Mouse (Mus musculus) intestine, embryonic 14.5 days (tissue): Measurements from ENCODE around the gene Exosc8. TPM values are rescaled to one million over a fixed set of nuclear protein-coding genes. Genes with fewer than 3 reads are reported as not detected.
"Not testable (repeated sequence)": the region's sequence is repeated elsewhere in the genome, so short reads cannot be mapped to it uniquely, and the experiment has no call there.

Experiments used
- ATAC-seq: fragments of 200-750 bp; cut with Nextera tagmentation; replicated peaks from 2 replicates; pipeline ENCODE4 v1.8.0; 2017; ENCODE audit warnings: low read depth, moderate number of reproducible peaks, moderate TSS enrichment, moderate library complexity; ENCODE audit not compliant: low FRiP score, low TSS enrichment
- DNase-seq: peaks from one replicate; pipeline ENCODE4 v3.0.0-alpha.2; 2018; ENCODE audit warnings: low spot score
- H3K27ac ChIP-seq: fragments of 300-500 bp; sonication (generic); 2 replicates; pipeline ENCODE4 v1.5.1; 2014; ENCODE audit warnings: low read depth, mild to moderate bottlenecking, control low read depth
- H3K27me3 ChIP-seq: fragments of 300-500 bp; sonication (generic); replicated peaks from 2 replicates; pipeline ENCODE4 v1.6.1; 2014; ENCODE audit warnings: low read length, control low read depth; ENCODE audit not compliant: control insufficient read depth, insufficient read depth
- H3K36me3 ChIP-seq: fragments of 300-500 bp; sonication (generic); 2 replicates; pipeline ENCODE4 v1.6.1; 2014; ENCODE audit warnings: low read length, control low read depth; ENCODE audit not compliant: control insufficient read depth, insufficient read depth
- H3K4me1 ChIP-seq: fragments of 300-500 bp; sonication (generic); replicated peaks from 2 replicates; pipeline ENCODE4 v1.6.1; 2014; ENCODE audit warnings: low read length, control low read depth, mixed read lengths; ENCODE audit not compliant: control insufficient read depth, insufficient read depth
- H3K4me2 ChIP-seq: fragments of 300-500 bp; sonication (generic); 2 replicates; pipeline ENCODE4 v1.6.1; 2014; ENCODE audit warnings: low read length
- H3K4me3 ChIP-seq: fragments of 300-500 bp; sonication (generic); 2 replicates; pipeline ENCODE4 v1.5.1; 2014; ENCODE audit warnings: low read depth, low read length, control low read depth, mixed read lengths
- H3K9ac ChIP-seq: fragments of 300-500 bp; sonication (generic); 2 replicates; pipeline ENCODE4 v1.6.1; 2014; ENCODE audit warnings: mild to moderate bottlenecking, low read length
- H3K9me3 ChIP-seq: fragments of 300-500 bp; sonication (generic); 2 replicates; pipeline ENCODE4 v1.6.1; 2016; ENCODE audit warnings: low read length, control low read depth; ENCODE audit not compliant: control insufficient read depth
- WGBS: fragments of 180-500 bp; shearing (Covaris S2); extraction: QIAGEN DNeasy Blood & Tissue Kit; methylation state at CpG from one replicate; pipeline ENCODE4 v1.1.7; 2014; 5-methylcytosine and 5-hydroxymethylcytosine counted together
- polyA plus RNA-seq: library from polyadenylated mRNA; unstranded; fragments of >200 nt; fragmentation: Nextera tagmentation; extraction: Ambion mirVana; gene quantifications from 2 replicates; pipeline ENCODE4 v1.2.1, GENCODE M21; 2014

Gene Exosc8
- 134 and 141 TPM in 2 replicates for polyA plus RNA-seq

DNA sequence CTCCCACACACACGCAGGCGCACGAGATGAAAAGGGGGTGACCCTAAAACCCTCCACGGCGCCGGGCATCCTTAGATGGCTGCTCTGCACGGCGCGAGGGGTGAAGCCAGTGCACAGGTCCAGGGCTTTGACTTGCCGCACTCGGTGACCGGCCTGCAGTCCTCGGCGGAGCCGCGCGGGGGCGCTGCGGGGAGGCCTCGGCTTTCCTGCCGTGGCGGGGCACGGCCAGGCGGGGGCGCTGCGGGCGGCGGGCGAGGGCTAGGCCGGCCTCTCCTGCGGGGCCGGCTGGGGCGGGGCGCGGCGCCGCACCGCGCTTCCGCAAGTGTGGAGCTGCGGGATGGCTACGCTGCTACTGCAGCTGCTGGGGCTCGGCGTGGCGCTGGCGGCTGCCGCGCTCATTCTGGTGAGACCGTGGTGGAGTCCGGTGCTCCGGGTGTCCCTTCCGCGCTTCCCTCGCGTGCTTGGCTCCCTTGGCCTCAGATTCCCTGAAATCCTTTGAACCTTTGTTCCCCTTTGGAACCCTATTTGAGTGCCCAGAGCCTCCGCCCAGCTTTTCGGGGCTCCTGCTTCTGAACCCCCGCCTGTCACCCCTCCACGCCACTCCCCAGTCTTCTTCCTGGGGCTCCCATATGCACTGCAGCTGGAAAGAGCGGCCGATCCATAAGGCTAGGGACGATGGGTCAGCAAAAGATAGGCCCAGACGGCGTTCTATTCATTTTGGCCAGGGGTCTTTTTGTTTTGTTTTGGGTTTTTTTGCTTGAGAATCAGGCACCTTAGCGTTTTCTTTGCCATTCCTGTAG, at the start of gene Exosc8, which contains the start of gene Alg5:
Gene Exosc8 (minus strand): TSS at position 147 of the 800 bp plus-strand sequence.
Gene Alg5 (plus strand): TSS at position 293 of the 800 bp plus-strand sequence.
- Histone ChIP-seq H3K4me1 (no peaks in the 10 kb centered on the region; the same call in 1 of the 2 replicates), H3K36me3 (peaks cover 42% of the 10 kb centered on the region), H3K27ac (peak within 1 kb of the TSS; percentile 99), H3K9ac (peak within 1 kb of the TSS; percentile 94), H3K4me3 (peak within 1 kb of the TSS; percentile 91), H3K4me2 (peak within 1 kb of the TSS; percentile 87), H3K27me3 (no peaks in the 10 kb centered on the region), H3K9me3 (no peaks in the 10 kb centered on the region)
- peak; percentile 92 for ATAC-seq
- under 1% methylated on average over 60 of the region's 65 CpGs for WGBS
- DNase-seq = peak; percentile 100

DNA sequence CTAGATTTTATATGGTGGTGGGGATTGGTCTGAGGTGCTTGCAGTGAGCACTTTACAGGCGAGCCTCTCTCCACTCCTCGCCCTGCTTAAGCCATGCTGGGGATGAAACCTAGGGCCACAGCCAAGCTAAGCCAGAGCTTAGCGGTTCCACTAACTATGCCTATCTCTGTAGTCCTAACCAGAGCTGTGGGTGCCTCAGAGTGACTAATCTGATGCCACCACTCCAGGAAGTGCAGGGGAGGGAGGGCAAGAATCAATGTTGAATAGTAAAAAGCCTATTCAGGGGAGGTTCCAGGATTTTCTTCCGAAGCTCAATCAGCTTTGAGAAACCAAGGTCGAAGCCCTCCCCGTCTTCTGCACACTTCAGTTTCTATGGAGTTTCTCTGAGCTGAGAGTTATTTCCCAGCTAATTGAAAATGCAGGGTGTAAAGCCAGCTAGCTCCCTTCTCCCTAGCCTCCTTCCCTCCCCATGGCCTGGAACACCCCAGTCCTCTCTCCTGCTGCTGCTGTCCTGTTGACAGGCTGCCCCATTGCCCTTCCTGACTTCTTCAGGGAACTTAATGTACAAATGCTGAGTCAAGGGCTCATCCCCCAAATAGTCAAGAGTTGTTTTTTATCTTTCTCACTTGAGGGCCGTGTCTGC, 40.9 kb upstream of the Exosc8 start:
- WGBS = 69% methylated on average over 7 of the region's 7 CpGs
- H3K36me3 ChIP-seq = no peaks in the 10 kb centered on the region
- no peaks in the 10 kb centered on the region for H3K27me3 ChIP-seq
- no peaks in the 10 kb centered on the region; the same call in 1 of the 2 replicates for H3K9me3 ChIP-seq
- H3K4me3 ChIP-seq = no peak overlapping the region
- H3K4me2 ChIP-seq = no peak overlapping the region
- DNase-seq (no peak), ATAC-seq (no peak)
- no peaks in the 10 kb centered on the region; the same call in none of the 2 replicates for H3K4me1 ChIP-seq
- H3K9ac ChIP-seq = no peak overlapping the region
- no peak overlapping the region for H3K27ac ChIP-seq

DNA sequence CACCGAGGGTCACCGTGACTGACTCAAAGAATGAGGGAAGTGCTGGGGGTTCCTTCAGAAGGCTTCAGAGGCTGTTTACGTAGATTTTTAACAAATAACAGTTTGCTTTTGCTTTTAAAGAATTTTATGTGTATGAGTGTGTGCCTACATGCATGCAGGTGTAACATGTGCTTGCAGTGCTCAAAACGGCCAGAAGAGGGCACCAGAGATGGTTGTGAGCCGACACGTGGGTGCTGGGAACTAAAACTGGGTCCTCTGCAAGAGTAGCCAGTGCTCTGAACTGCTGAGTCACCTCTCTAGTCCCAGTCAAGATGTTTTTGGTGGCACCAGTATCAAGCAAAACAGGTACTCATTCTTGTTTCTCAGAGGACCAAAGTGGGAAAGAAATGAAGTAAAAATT, 38.4 kb upstream of the Exosc8 start:
- H3K36me3 ChIP-seq = no peaks in the 10 kb centered on the region
- no peak for ATAC-seq
- WGBS = 82% methylated on average over 6 of the region's 6 CpGs
- no peaks in the 10 kb centered on the region; the same call in 1 of the 2 replicates for H3K9me3 ChIP-seq
- no peak overlapping the region for H3K9ac ChIP-seq
- H3K27me3 ChIP-seq = no peaks in the 10 kb centered on the region
- no peaks in the 10 kb centered on the region; the same call in none of the 2 replicates for H3K4me1 ChIP-seq
- no peak overlapping the region for H3K27ac ChIP-seq
- no peak overlapping the region for H3K4me3 ChIP-seq
- DNase-seq = no peak
- H3K4me2 ChIP-seq = no peak overlapping the region

DNA sequence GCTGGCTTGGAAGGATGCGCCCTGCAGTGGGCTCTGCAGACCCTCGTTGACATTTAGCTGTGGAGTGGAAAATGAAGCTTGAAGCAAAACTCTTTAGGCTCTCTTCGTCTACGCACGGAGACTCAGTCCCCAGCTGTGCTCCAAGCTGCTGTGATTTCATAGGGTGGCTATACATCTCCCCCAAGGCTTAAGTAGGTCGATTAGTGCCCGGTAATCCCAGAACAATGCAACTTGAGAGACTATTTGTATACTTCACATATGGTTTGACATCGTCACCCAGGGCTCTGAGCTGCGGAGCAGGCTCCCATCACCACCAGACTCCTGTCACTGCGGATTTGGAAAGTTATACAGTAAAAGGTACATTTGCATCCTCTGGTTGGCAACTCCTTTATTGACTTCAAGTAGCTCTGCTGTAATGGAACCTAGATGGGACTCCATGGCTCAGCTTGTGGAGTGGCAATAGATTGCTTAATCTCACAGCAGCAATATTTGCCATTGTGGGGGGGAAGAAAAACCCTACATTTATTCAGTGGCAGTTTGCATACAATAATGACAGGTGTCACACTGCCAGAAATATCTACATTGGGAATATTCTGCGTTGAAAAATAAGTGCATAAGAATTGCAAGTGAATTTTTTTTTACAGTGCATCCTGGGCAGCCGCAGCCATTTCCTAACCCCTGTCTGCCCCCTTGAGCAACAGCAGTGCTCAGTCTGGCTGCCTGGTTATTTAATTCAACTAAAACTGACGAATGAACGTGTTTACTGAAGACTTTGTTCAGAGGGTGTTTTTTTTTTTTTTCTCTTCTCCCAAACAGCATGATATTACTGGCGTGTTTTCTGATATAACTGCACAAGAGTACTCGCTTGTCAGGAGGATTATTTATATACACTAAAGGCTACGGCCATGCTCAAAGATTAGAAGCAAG, 34.4 kb upstream of the Exosc8 start:
- H3K9me3 ChIP-seq = no peaks in the 10 kb centered on the region; the same call in 1 of the 2 replicates
- H3K27ac ChIP-seq = no peak overlapping the region
- no peak overlapping the region for H3K4me3 ChIP-seq
- 64% methylated on average over 17 of the region's 17 CpGs for WGBS
- H3K4me2 ChIP-seq = no peak overlapping the region
- DNase-seq (no peak), ATAC-seq (no peak)
- H3K27me3 ChIP-seq = no peaks in the 10 kb centered on the region
- H3K36me3 ChIP-seq = no peaks in the 10 kb centered on the region
- no peaks in the 10 kb centered on the region; the same call in 1 of the 2 replicates for H3K4me1 ChIP-seq
- no peak overlapping the region for H3K9ac ChIP-seq

DNA sequence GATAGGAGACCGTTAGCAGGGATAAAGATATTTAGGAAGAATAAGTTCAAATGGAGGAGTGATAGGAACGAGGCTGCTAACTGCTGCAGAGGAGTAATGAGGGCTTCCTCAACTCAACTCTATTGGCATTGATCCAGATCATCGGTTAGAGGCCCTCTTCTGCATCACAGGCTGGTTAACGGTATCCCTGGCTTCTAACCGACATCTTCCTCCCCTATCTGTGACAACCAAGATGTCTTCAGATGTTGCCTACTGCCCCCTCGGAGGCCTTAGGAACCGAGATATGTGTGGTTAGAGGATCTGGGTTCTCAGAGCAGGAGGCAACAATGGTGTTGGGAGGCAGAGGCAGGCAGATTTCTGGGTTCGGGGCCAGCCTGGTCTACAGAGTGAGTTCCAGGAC, 33.4 kb upstream of the Exosc8 start:
- Histone ChIP-seq H3K9ac (no peak overlapping the region), H3K27ac (no peak overlapping the region), H3K36me3 (no peaks in the 10 kb centered on the region), H3K9me3 (no peaks in the 10 kb centered on the region; the same call in 1 of the 2 replicates), H3K27me3 (no peaks in the 10 kb centered on the region), H3K4me2 (no peak overlapping the region), H3K4me1 (no peaks in the 10 kb centered on the region; the same call in 1 of the 2 replicates), H3K4me3 (no peak overlapping the region)
- no peak for ATAC-seq
- 82% methylated on average over 8 of the region's 8 CpGs for WGBS
- DNase-seq = no peak

DNA sequence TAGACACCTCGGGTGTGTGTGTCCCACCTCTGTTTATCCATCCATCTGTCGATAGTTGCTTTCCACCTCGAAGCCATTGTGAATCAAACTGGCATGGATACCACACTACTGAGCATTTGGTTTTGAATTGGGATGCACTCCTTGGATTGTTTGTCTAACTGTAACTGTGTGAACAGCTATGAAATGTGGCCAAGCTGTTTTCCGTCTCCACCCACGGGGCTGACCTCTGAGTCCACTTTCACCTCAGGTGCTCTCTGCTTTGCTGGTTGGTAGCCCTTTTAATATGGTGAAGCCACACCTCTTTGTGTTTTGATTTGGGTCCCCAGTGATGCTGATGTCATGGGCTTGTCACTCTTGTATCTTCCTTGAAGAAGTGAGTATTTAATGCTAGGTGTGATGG, 31.6 kb upstream of the Exosc8 start:
- H3K27ac ChIP-seq = peak overlapping the region; percentile 77; the same call in 1 of the 2 replicates
- WGBS = 67% methylated on average over 5 of the region's 5 CpGs

DNA sequence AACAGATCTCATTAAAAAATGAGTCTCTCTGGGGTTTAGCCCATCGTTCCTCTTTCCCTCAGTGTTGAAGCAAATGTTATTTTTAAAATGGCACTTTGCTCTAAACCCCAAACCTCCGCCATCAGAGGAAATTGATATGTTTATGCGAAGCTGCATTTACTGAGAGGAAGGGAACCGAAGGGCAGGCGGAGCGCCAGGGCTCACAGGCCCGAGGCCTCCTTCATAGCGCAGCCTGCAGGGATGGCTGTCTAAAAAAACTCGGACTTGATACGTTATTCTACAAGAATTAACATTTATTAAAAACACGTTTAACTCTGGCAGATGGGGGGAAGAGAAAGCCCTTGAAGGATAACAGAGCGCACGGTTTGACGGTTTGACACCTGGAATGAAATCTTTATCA, 30.8 kb upstream of the Exosc8 start:
- Histone ChIP-seq H3K36me3 (no peaks in the 10 kb centered on the region), H3K9me3 (no peaks in the 10 kb centered on the region), H3K4me3 (no peak overlapping the region), H3K27ac (peak overlapping the region; percentile 77), H3K9ac (no peak overlapping the region), H3K4me1 (peaks cover 3% of the 10 kb centered on the region; the same call in 1 of the 2 replicates), H3K27me3 (no peaks in the 10 kb centered on the region), H3K4me2 (peak overlapping the region; percentile 29; the same call in 1 of the 2 replicates)
- DNase-seq = peak; percentile 64
- 42% methylated on average over 14 of the region's 14 CpGs for WGBS
- ATAC-seq = no peak

More for the DNA sequence above, 31.6 kb upstream of the Exosc8 start:
- no peaks in the 10 kb centered on the region for H3K36me3 ChIP-seq
- peak overlapping the region; percentile 29; the same call in 1 of the 2 replicates for H3K4me2 ChIP-seq
- no peaks in the 10 kb centered on the region; the same call in 1 of the 2 replicates for H3K4me1 ChIP-seq
- H3K27me3 ChIP-seq = no peaks in the 10 kb centered on the region
- H3K4me3 ChIP-seq = no peak overlapping the region
- DNase-seq = no peak
- H3K9ac ChIP-seq = no peak overlapping the region
- ATAC-seq = no peak
- no peaks in the 10 kb centered on the region for H3K9me3 ChIP-seq

DNA sequence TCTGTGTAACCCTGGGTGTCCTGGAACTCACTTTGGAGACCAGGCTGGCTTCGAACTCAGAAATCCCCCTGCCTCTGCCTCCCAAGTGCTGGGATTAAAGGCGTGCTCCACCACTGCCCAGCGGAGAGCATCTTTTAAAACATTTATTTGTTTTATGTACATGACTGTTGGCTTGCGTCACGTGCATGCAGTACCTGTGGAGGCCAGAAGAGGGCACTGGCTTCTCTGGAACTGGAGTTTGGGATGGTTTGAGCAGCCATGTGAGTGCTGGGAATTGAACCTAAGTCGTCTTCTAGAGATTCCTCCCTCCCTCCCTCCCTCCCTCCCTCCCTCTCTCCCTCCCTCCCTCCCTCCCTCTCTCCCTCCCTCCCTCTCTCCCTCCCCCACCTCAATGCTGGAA, 30.3 kb upstream of the Exosc8 start:
- H3K27ac ChIP-seq = peak overlapping the region; percentile 77; the same call in 1 of the 2 replicates
- not testable (repeated sequence) for H3K4me1 ChIP-seq

More for the DNA sequence above, 30.3 kb upstream of the Exosc8 start:
- not testable (repeated sequence) for H3K36me3 ChIP-seq, H3K4me3 ChIP-seq, DNase-seq, H3K9ac ChIP-seq, ATAC-seq, H3K27me3 ChIP-seq, H3K9me3 ChIP-seq, H3K4me2 ChIP-seq
- WGBS = 87% methylated on average over 6 of the region's 6 CpGs
